Mouse (Mus musculus) embryo, embryonic 11 days (tissue): ENCODE measurements around the gene Tifa.
A peak's percentile ranks its signal among the peaks of the same experiment; 100 is the strongest.

Experiments used
- DNase-seq: peaks from one replicate; pipeline ENCODE4 v3.0.0-alpha.2; 2015

Gene Tifa

GRCm38 (mm10) chr3:127830183-127830582, 40.6 kb downstream of the Tifa start:
- no peak for DNase-seq

- DNase-seq, result no peak
These were observed 41.5 kb downstream of the Tifa start for GRCm38 (mm10) chr3:127831079-127831478.

- no peak for DNase-seq
These were observed 44.4 kb downstream of the Tifa start for GRCm38 (mm10) chr3:127834040-127834439.

- DNase-seq, result no peak
These were observed 46.0 kb downstream of the Tifa start for GRCm38 (mm10) chr3:127835594-127835993.

- DNase-seq, result no peak
These were observed 47.2 kb downstream of the Tifa start for GRCm38 (mm10) chr3:127836798-127837153.

GRCm38 (mm10) chr3:127837154-127837865, 47.7 kb downstream of the Tifa start, which contains the start of gene Ap1ar:
Gene Ap1ar (minus strand): TSS chr3:127837523.
- peak; percentile 97 for DNase-seq

- no peak for DNase-seq
These were observed 48.5 kb downstream of the Tifa start for GRCm38 (mm10) chr3:127837972-127838644.

- DNase-seq, result no peak
These were observed 52.3 kb downstream of the Tifa start for GRCm38 (mm10) chr3:127841926-127842325.

DNA sequence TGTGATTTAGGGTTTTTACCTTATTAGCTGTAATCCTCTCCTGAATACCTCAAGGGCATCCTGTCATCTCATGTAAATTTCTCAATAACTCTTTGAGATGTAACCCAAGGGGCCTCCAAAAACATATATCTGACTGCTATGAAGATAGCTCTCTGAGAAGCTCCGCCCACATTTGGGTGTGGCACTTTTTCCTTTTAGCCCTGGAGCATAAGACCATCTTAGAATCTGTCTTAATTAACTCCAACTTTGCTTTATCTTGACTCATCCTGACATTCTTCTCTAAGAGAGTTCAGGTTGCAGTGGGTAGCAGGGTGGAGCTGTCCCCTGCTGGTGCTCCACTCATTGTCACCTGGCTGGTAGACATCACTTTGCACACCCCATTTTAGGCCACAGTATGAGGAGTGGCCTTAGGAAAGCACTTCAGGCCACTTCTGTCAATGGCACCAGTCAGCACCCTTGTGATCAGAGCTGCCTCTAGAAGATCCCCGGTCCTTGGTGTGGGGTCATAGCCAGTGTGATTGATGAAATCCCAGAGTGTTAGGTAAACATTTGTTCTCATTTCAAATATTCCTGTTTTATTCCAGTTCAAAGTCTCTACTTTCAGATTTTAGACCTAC, 53.8 kb downstream of the Tifa start:
- DNase-seq, result no peak

DNA sequence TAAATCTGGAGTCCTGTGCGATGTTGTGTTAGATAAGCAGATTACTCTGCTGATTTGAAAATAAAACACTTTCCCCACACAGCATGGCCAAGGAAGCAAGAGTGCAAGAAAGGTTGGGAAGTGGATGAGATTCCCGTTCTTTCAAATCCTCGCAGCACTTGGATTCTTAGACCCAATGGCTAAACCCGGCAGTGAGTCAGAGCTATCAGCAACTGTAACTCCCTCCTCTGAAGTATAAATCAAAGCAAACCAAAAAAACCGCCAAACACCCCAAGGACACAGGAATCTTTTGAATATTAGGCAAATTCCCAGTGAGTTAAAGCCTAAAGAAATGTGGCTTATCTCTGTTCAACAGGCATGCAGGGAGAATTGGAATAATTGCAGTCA, 54.3 kb downstream of the Tifa start:
- DNase-seq, result no peak

DNA sequence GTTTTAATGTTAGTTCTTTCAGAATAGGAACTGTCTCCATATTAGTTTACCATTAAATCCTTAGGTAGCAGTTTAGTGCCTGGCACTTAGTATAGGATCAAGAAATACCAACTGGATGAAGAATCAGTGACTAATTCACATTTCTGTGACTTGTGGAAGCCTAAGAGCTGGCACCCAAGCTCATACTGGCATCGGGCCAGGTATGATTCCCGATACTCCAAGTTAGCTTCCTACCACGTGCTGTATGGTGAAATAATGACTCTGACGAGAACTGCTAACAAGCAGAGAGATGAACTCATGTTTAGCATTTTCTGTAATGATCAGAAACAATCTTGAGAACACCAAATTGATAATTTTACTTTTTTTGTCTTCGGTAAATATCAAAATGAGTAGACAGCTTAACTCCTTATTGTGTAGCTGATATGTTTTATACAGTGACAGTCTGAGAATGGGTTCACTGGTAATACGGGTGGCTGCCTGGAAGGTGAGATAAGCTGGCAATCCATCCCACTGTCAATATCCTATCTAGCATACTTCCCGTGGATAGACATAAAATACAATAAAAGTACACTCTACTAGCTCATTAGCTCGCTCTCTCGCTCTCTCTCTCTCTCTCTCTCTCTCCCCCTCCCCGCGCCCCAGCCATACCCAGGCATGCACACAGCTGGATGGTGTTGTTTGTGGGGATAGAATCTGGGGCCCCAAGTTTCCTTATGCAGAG, 58.6 kb downstream of the Tifa start:
- no peak for DNase-seq

- DNase-seq, result no peak
These were observed 60.3 kb downstream of the Tifa start for GRCm38 (mm10) chr3:127849922-127850321.

GRCm38 (mm10) chr3:127850776-127851646, 61.4 kb downstream of the Tifa start:
- no peak for DNase-seq

DNA sequence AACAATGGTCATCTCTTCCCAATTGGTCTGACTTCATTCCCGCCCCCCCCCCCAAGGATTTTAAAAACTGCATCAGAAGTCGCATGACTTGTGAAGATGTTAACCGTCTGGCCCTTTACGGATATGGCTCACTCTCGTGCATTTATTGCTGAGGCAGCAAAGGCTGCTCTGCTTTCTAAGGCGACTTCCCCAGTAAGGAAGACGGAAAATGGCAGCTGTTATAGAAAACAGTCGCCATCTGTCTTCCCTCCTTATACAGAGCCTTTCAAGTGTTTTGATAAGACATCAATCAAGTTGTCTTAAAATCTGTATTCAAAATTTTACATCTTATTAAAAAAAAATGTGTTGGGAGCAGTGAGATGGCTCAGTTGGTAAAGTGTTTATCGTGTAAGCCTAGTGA, 63.1 kb downstream of the Tifa start:
- no peak for DNase-seq

- DNase-seq, result peak; percentile 82
These were observed 64.0 kb downstream of the Tifa start for GRCm38 (mm10) chr3:127853431-127854206.

DNA sequence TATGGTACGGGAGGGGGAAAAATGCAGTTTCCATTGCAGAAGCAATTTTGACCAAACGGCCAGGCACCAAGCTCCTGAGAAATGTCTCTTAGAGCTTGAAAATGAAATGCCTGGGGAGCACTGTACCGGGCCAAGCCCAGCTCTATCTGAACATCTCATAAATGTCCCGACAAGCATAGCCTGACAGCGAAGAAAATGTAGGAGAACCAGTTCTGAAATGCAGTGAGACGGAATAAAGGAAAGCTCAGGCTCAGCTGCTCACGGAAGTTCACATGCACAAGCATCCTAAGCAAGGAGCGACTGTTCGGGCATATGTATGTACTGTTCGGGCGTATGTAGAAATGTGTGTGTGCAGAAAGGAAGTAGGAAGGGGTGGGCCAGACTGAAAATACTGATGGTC, 71.7 kb downstream of the Tifa start:
- no peak for DNase-seq

DNA sequence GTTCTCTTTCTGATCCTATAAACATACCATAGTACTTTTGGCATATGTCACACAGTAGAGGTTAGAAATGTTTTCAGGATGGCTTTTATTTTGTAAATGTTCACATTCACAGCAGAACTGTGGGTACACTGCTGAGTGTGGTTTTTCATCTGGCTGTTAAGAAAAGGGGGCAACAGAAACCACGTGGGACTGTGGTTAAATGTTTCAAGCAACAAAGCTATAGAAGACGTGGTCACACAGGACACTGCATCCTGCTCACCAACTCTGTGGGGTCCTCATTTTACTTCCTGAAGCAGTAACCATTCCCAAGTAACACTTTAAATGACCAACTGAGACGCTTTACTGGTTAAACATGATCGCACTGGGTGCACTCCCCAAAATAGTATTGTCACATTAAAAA, 72.9 kb downstream of the Tifa start:
- DNase-seq, result no peak

DNA sequence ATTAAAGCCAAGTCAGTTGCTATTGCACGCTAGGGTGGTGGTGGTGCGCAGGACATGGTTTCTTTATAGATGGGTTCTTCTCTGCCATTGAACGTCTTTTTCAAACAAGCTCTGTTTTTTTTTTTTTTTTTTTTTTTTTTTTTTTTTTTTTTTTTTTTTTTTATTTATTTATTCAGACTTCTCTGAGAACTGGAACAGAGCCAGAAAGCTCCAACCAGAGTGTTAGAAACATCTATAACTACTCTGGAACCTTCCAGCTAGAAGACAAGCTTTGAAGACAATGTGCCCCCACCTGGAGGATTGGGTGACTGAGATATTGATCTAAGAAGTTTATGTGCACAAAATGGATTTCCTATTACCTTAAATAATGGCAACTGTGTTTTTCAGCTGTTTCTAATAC, 74.0 kb downstream of the Tifa start:
- DNase-seq, result no peak

GRCm38 (mm10) chr3:127864242-127864641, 74.6 kb downstream of the Tifa start:
- no peak for DNase-seq

GRCm38 (mm10) chr3:127868046-127868758, 78.6 kb downstream of the Tifa start:
- DNase-seq, result no peak

DNA sequence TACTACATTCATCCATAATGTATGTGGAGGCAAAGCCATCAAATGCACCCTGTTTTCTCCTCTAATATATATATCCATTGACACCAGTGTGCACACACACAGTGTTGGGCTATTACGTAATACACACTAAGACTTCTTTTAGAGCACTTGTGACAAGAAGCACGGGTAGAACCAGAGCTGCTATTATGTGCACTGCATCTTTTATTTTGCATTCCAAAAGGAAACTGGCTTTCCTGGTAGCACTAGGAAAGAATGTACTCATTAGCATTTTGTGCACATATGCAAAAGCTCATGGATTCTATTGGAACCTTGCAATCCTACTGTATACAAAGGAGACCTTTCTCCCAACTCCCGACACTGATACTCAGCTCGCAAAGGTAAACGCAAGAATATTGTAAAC, 79.3 kb downstream of the Tifa start:
- no peak for DNase-seq
